Mouse (Mus musculus): ENCODE measurements at regions not wholly inside any gene's neighbourhood (a gene's known extent, or its start where the extent isn't known, plus 50 kb on each side); places are given as distances from the start of the nearest gene placed in this dataset.

DNA sequence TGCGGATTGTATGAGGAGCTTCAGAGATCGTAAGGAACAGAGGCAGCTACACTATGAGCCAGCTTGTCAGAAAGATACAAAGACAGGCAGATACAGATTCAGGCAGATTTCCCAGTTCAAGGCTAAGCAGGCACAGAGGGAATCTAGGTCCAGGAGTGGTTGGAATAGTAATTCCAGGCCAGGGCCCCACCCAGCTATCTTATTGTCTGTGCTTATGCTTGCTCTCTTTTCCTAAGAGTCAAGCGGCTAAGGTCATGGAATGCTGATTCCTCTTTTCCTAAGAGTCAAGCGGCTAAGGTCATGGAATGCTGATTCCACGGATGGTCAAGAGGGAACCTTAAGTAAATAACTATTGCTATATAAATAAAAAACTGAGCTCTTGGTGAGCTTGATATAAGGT lies 520.7 kb upstream of the Lrrc6 start:
- no peak for TF ChIP-seq CTCF (IDR thresholded peaks at IDR 0.05; ENCODE audit: borderline replicate concordance, insufficient read depth, low read length)
- TF ChIP-seq POLR2A (IDR thresholded peaks at IDR 0.05; ENCODE audit: low read depth, low read length) = no peak

Data from embryonic fibroblast, embryonic 13.5 days (primary cell).